18 mouse cellular contexts compared by ENCODE assay signal in the genomic region with DNA sequence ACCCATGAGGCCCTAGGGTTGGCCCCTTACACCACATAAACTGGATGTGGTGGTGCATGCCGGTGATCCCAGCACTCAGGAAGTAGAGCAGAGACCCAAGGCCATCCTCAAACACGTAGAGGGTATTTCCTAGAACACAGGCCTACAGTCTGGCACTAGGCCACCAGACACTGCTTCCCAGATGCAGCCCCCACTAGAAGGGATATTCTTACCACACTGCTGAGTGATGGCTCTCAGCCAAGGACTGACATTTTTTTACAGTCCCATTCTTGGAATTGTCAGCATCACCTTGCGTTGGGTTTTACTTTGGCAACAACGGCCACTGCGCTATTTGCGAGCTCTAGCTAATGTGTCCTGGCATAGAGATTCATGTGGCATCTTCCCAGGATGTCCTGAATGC. TPM values are rescaled to one million over a fixed set of nuclear protein-coding genes. Genes with fewer than 3 reads are reported as not detected.
DNase-seq lines count a peak whose midpoint lies in the region; ATAC-seq lines count a peak whose summit lies in the region.
"Had no signal": no experiment of that assay in that cellular context is flagged by ENCODE, and none has a peak within 500 bp of the region (broad histone marks: within the 10 kb centered on the region; RNA-seq: fewer than 3 reads in every experiment).

No protein-coding gene starts in this region.

- no peaks in the 10 kb centered on the region for H3K27me3 ChIP-seq in embryonic facial prominence, embryonic 14.5 days (replicated peaks; ENCODE audit: control insufficient read depth, insufficient read depth, low read length)
- H3K27me3 ChIP-seq in embryonic facial prominence, embryonic 10.5 days (replicated peaks; ENCODE audit: low read depth, poor library complexity, severe bottlenecking), result no peaks in the 10 kb centered on the region
- no peaks in the 10 kb centered on the region for H3K27me3 ChIP-seq in hindbrain, embryonic 14.5 days (ENCODE audit: control insufficient read depth, insufficient read depth, low read length)
- no peaks in the 10 kb centered on the region for H3K27me3 ChIP-seq in hindbrain, embryonic 13.5 days
- H3K27me3 ChIP-seq in lung, embryonic 15.5 days, result no peaks in the 10 kb centered on the region
- no peaks in the 10 kb centered on the region for H3K27me3 ChIP-seq in embryonic facial prominence, embryonic 15.5 days

- no peaks in the 10 kb centered on the region for H3K36me3 ChIP-seq in embryonic facial prominence, embryonic 14.5 days (ENCODE audit: control insufficient read depth, insufficient read depth, low read length)
- no peaks in the 10 kb centered on the region for H3K36me3 ChIP-seq in embryonic facial prominence, embryonic 10.5 days (replicated peaks)
- H3K36me3 ChIP-seq in hindbrain, embryonic 14.5 days (replicated peaks; ENCODE audit: control insufficient read depth, insufficient read depth), result no peaks in the 10 kb centered on the region
- no peaks in the 10 kb centered on the region for H3K36me3 ChIP-seq in hindbrain, embryonic 13.5 days
- no peaks in the 10 kb centered on the region for H3K36me3 ChIP-seq in lung, embryonic 15.5 days
- no peaks in the 10 kb centered on the region for H3K36me3 ChIP-seq in embryonic facial prominence, embryonic 15.5 days
- H3K36me3 ChIP-seq: heart, embryonic 10.5 days had no signal

- no peak for ATAC-seq in embryonic facial prominence, embryonic 14.5 days (ENCODE audit: low read depth)
- no peak for ATAC-seq in hindbrain, embryonic 14.5 days (ENCODE audit: low FRiP score)
- ATAC-seq in hindbrain, embryonic 13.5 days (ENCODE audit: low FRiP score), result no peak
- peak; percentile 62; the same call in 1 of the 2 replicates for ATAC-seq in lung, embryonic 15.5 days (ENCODE audit: borderline replicate concordance, extremely low read depth, low FRiP score, low TSS enrichment)
- ATAC-seq in embryonic facial prominence, embryonic 15.5 days (ENCODE audit: insufficient number of reproducible peaks, low FRiP score, low TSS enrichment, low read depth), result peak; percentile 47; the same call in 1 of the 2 replicates
- ATAC-seq: midbrain, embryonic 16.5 days had no signal

- H3K9ac ChIP-seq in embryonic facial prominence, embryonic 14.5 days (ENCODE audit: low read depth, low read length), result no peak overlapping the region
- H3K9ac ChIP-seq in hindbrain, embryonic 14.5 days, result no peak overlapping the region
- H3K9ac ChIP-seq in hindbrain, embryonic 13.5 days, result no peak overlapping the region
- H3K9ac ChIP-seq in lung, embryonic 15.5 days, result no peak overlapping the region
- no peak overlapping the region for H3K9ac ChIP-seq in embryonic facial prominence, embryonic 15.5 days

- DNase-seq in embryonic facial prominence, embryonic 14.5 days (ENCODE audit: low spot score), result peak; percentile 39
- DNase-seq in embryonic facial prominence, embryonic 10.5 days (ENCODE audit: low spot score), result no peak
- no peak for DNase-seq in hindbrain, embryonic 14.5 days (ENCODE audit: low spot score)
- no peak for DNase-seq in lung, postnatal 10 days
- DNase-seq: gastrocnemius, postnatal 10 days; kidney, adult 2 months; kidney, postnatal 25 days; layer of hippocampus, adult 9-11 months; lung, adult 18-20 months; thymus, postnatal 36 days had no signal

- WGBS in embryonic facial prominence, embryonic 14.5 days, result 70% methylated on average over 6 of the region's 6 CpGs
- 93% methylated on average over 6 of the region's 6 CpGs for WGBS in embryonic facial prominence, embryonic 10.5 days
- WGBS in hindbrain, embryonic 14.5 days, result 76% methylated on average over 6 of the region's 6 CpGs
- WGBS in hindbrain, embryonic 13.5 days, result 80% methylated on average over 6 of the region's 6 CpGs
- WGBS in lung, embryonic 15.5 days, result 41% methylated on average over 6 of the region's 6 CpGs
- WGBS in embryonic facial prominence, embryonic 15.5 days, result 63% methylated on average over 6 of the region's 6 CpGs

- no peak overlapping the region for H3K4me2 ChIP-seq in embryonic facial prominence, embryonic 14.5 days (ENCODE audit: low read depth, low read length)
- H3K4me2 ChIP-seq in hindbrain, embryonic 14.5 days (replicated peaks), result no peak overlapping the region
- H3K4me2 ChIP-seq in hindbrain, embryonic 13.5 days, result no peak overlapping the region
- no peak overlapping the region for H3K4me2 ChIP-seq in lung, embryonic 15.5 days
- no peak overlapping the region for H3K4me2 ChIP-seq in embryonic facial prominence, embryonic 15.5 days (replicated peaks)

- H3K4me1 ChIP-seq in embryonic facial prominence, embryonic 14.5 days (ENCODE audit: control insufficient read depth, insufficient read depth, low read length), result peaks cover 5% of the 10 kb centered on the region; the same call in 1 of the 2 replicates
- no peaks in the 10 kb centered on the region for H3K4me1 ChIP-seq in embryonic facial prominence, embryonic 10.5 days
- H3K4me1 ChIP-seq in hindbrain, embryonic 14.5 days (replicated peaks; ENCODE audit: control insufficient read depth, insufficient read depth, low read length), result peaks cover 4% of the 10 kb centered on the region; the same call in 1 of the 2 replicates
- H3K4me1 ChIP-seq in hindbrain, embryonic 13.5 days (replicated peaks), result peaks cover 10% of the 10 kb centered on the region
- 0 out of 2 replicates have a peak, but pooled peaks cover 9% of the 10 kb centered on the region for H3K4me1 ChIP-seq in lung, embryonic 15.5 days
- peaks cover 4% of the 10 kb centered on the region; the same call in 1 of the 2 replicates for H3K4me1 ChIP-seq in embryonic facial prominence, embryonic 15.5 days
- H3K4me1 ChIP-seq: heart, embryonic 10.5 days had no signal

- no peak overlapping the region for H3K27ac ChIP-seq in embryonic facial prominence, embryonic 14.5 days (replicated peaks; ENCODE audit: low read depth, low read length)
- no peak overlapping the region for H3K27ac ChIP-seq in embryonic facial prominence, embryonic 10.5 days (replicated peaks)
- 0 out of 2 replicates have a peak overlapping the region, but pooled peaks have one; percentile 41 for H3K27ac ChIP-seq in hindbrain, embryonic 14.5 days
- H3K27ac ChIP-seq in hindbrain, embryonic 13.5 days, result no peak overlapping the region; the same call in 1 of the 2 replicates
- no peak overlapping the region for H3K27ac ChIP-seq in lung, embryonic 15.5 days
- no peak overlapping the region for H3K27ac ChIP-seq in embryonic facial prominence, embryonic 15.5 days (replicated peaks)
- H3K27ac ChIP-seq: heart, embryonic 10.5 days had no signal

- no peak overlapping the region for H3K4me3 ChIP-seq in embryonic facial prominence, embryonic 14.5 days (ENCODE audit: low read depth, low read length)
- H3K4me3 ChIP-seq in embryonic facial prominence, embryonic 10.5 days, result no peak overlapping the region
- no peak overlapping the region for H3K4me3 ChIP-seq in hindbrain, embryonic 14.5 days (replicated peaks; ENCODE audit: low read length)
- H3K4me3 ChIP-seq in hindbrain, embryonic 13.5 days, result no peak overlapping the region
- no peak overlapping the region for H3K4me3 ChIP-seq in lung, embryonic 15.5 days
- H3K4me3 ChIP-seq in embryonic facial prominence, embryonic 15.5 days (replicated peaks), result no peak overlapping the region
- H3K4me3 ChIP-seq: heart, embryonic 10.5 days had no signal

- no peaks in the 10 kb centered on the region for H3K9me3 ChIP-seq in embryonic facial prominence, embryonic 14.5 days (ENCODE audit: control insufficient read depth, low read length)
- H3K9me3 ChIP-seq in embryonic facial prominence, embryonic 10.5 days, result no peaks in the 10 kb centered on the region
- no peaks in the 10 kb centered on the region for H3K9me3 ChIP-seq in hindbrain, embryonic 14.5 days (ENCODE audit: control insufficient read depth, low read length)
- H3K9me3 ChIP-seq in hindbrain, embryonic 13.5 days, result no peaks in the 10 kb centered on the region
- no peaks in the 10 kb centered on the region for H3K9me3 ChIP-seq in lung, embryonic 15.5 days
- H3K9me3 ChIP-seq in embryonic facial prominence, embryonic 15.5 days (replicated peaks), result no peaks in the 10 kb centered on the region
- H3K9me3 ChIP-seq: heart, embryonic 10.5 days had no signal

RNA-seq across cellular contexts. Expression of gene Erich6b, which starts 18.9 kb away (rescaled TPM):
- not detected in 2 replicates for polyA plus RNA-seq in embryonic facial prominence, embryonic 14.5 days (2014; fragmentation: Nextera tagmentation; extraction: Ambion mirVana)
- polyA plus RNA-seq in embryonic facial prominence, embryonic 10.5 days (2016; fragmentation: Nextera tagmentation; extraction: Ambion mirVana), result not detected in 2 replicates
- polyA plus RNA-seq in hindbrain, embryonic 14.5 days (2014; fragmentation: Nextera tagmentation; extraction: Ambion mirVana), result not detected in 2 replicates
- polyA plus RNA-seq in hindbrain, embryonic 13.5 days (2015; fragmentation: Nextera tagmentation; extraction: Ambion mirVana), result not detected in 2 replicates
- polyA plus RNA-seq in lung, embryonic 15.5 days (2015; fragmentation: Nextera tagmentation; extraction: Ambion mirVana), result not detected in 2 replicates
- polyA plus RNA-seq in embryonic facial prominence, embryonic 15.5 days (2015; fragmentation: Nextera tagmentation; extraction: Ambion mirVana), result not detected in 2 replicates
- polyA plus RNA-seq: embryonic facial prominence, embryonic 11.5 days; frontal cortex, adult 2 months; heart, embryonic 10.5 days; kidney, adult 2 months; liver, adult 2 months; midbrain, embryonic 16.5 days had no signal

Comparison
In these comparisons a context has a peak if more than half of its experiments do, and no peak if none do; other contexts are left out.
1. ATAC-seq: peak in lung, embryonic 15.5 days (single experiment) and embryonic facial prominence, embryonic 15.5 days (single experiment); none in embryonic facial prominence, embryonic 14.5 days (single experiment), hindbrain, embryonic 14.5 days (single experiment) and hindbrain, embryonic 13.5 days (single experiment).